Comparison of ENCODE assay signal across 22 mouse cellular contexts in genomic region chr5:82024126-82024525, GRCm38 (mm10).
DNase-seq lines count a peak whose midpoint lies in the region; ATAC-seq lines count a peak whose summit lies in the region.
"Had no signal": no experiment of that assay in that cellular context is flagged by ENCODE, and none has a peak within 500 bp of the region (broad histone marks: within the 10 kb centered on the region; RNA-seq: fewer than 3 reads in every experiment).

No protein-coding gene starts in this region.

- peak; percentile 64; the same call in 1 of the 2 replicates for ATAC-seq in kidney, embryonic 14.5 days (ENCODE audit: low FRiP score, low TSS enrichment)
- peak; percentile 82; the same call in 1 of the 2 replicates for ATAC-seq in kidney, embryonic 16.5 days (ENCODE audit: low FRiP score, low TSS enrichment)
- no peak for ATAC-seq in granulocyte monocyte progenitor cell, adult 5-6 weeks (replicated peaks; ENCODE audit: poor library complexity, severe bottlenecking)
- ATAC-seq: forebrain, embryonic 14.5 days; hindbrain, embryonic 16.5 days had no signal

- H3K4me2 ChIP-seq in kidney, embryonic 14.5 days (replicated peaks; ENCODE audit: low read depth, low read length) = no peak overlapping the region
- no peak overlapping the region for H3K4me2 ChIP-seq in kidney, embryonic 16.5 days (replicated peaks; ENCODE audit: low read depth, low read length)
- H3K4me2 ChIP-seq: embryonic facial prominence, embryonic 15.5 days; hindbrain, embryonic 12.5 days had no signal

- no peaks in the 10 kb centered on the region for H3K27me3 ChIP-seq in kidney, embryonic 14.5 days (ENCODE audit: control insufficient read depth, insufficient read depth, low read length)
- no peaks in the 10 kb centered on the region for H3K27me3 ChIP-seq in kidney, embryonic 16.5 days (ENCODE audit: insufficient read depth, low read length)
- H3K27me3 ChIP-seq: CH12.LX; embryonic facial prominence, embryonic 15.5 days; hindbrain, embryonic 12.5 days had no signal

- H3K4me1 ChIP-seq in kidney, embryonic 14.5 days (ENCODE audit: control insufficient read depth, insufficient read depth, low read length) = no peaks in the 10 kb centered on the region
- H3K4me1 ChIP-seq in kidney, embryonic 16.5 days (ENCODE audit: insufficient read depth, low read length) = peaks cover 4% of the 10 kb centered on the region; the same call in 1 of the 2 replicates
- H3K4me1 ChIP-seq: embryonic facial prominence, embryonic 15.5 days; heart, embryonic 10.5 days; hindbrain, embryonic 12.5 days had no signal

- no peaks in the 10 kb centered on the region for H3K9me3 ChIP-seq in kidney, embryonic 14.5 days (ENCODE audit: control insufficient read depth, low read length)
- H3K9me3 ChIP-seq in kidney, embryonic 16.5 days (ENCODE audit: low read length) = no peaks in the 10 kb centered on the region
- H3K9me3 ChIP-seq: embryonic facial prominence, embryonic 15.5 days; forebrain, embryonic 10.5 days; heart, embryonic 10.5 days; hindbrain, embryonic 12.5 days had no signal

- WGBS in kidney, embryonic 14.5 days = 49% methylated on average over 4 of the region's 4 CpGs
- WGBS in kidney, embryonic 16.5 days = 58% methylated on average over 4 of the region's 4 CpGs

- H3K36me3 ChIP-seq in kidney, embryonic 14.5 days (ENCODE audit: control insufficient read depth, insufficient read depth, low read length) = no peaks in the 10 kb centered on the region
- no peaks in the 10 kb centered on the region for H3K36me3 ChIP-seq in kidney, embryonic 16.5 days (ENCODE audit: insufficient read depth, low read length)
- H3K36me3 ChIP-seq: embryonic facial prominence, embryonic 15.5 days; forebrain, embryonic 10.5 days; heart, embryonic 10.5 days; hindbrain, embryonic 12.5 days had no signal

- H3K4me3 ChIP-seq in kidney, embryonic 14.5 days (ENCODE audit: low read length) = no peak overlapping the region
- no peak overlapping the region for H3K4me3 ChIP-seq in kidney, embryonic 16.5 days (ENCODE audit: low read length)
- H3K4me3 ChIP-seq: embryonic facial prominence, embryonic 15.5 days; erythroblast, embryonic 14.5 days; forebrain, embryonic 10.5 days; heart, embryonic 10.5 days; hindbrain, embryonic 12.5 days had no signal

- DNase-seq in kidney, postnatal 25 days = no peak
- DNase-seq in retina, postnatal 1 day = peak; percentile 7
- no peak for DNase-seq in retina, embryonic 14.5 days (ENCODE audit: low spot score)
- no peak for DNase-seq in embryo, embryonic 11 days
- DNase-seq: adrenal gland, postnatal 14 days; cerebellum, adult 2 months; cerebellum, postnatal 10 days; gastrocnemius, postnatal 36 days; heart, adult 18-20 months; heart, postnatal 10 days; heart, postnatal 4 days had no signal

- no peak overlapping the region for H3K27ac ChIP-seq in kidney, embryonic 14.5 days (ENCODE audit: low read depth, low read length)
- no peak overlapping the region for H3K27ac ChIP-seq in kidney, embryonic 16.5 days (ENCODE audit: low read length)
- H3K27ac ChIP-seq: embryonic facial prominence, embryonic 15.5 days; forebrain, embryonic 10.5 days; heart, embryonic 10.5 days; hindbrain, embryonic 12.5 days had no signal

- no peak overlapping the region for H3K9ac ChIP-seq in kidney, embryonic 14.5 days (ENCODE audit: low read depth, low read length)
- H3K9ac ChIP-seq in kidney, embryonic 16.5 days (replicated peaks; ENCODE audit: low read length) = no peak overlapping the region
- H3K9ac ChIP-seq: embryonic facial prominence, embryonic 15.5 days; hindbrain, embryonic 12.5 days had no signal
